Mouse (Mus musculus): ENCODE data around the gene Srebf2.

Gene Srebf2

GRCm38 (mm10) chr15:82209295-82210050 is 62.5 kb downstream of the Srebf2 start:
- no peak for DNase-seq

GRCm38 (mm10) chr15:82210801-82211200 is 63.8 kb downstream of the Srebf2 start:
- no peak for DNase-seq

GRCm38 (mm10) chr15:82211281-82211680 is 64.3 kb downstream of the Srebf2 start:
- no peak for DNase-seq

- DNase-seq, result no peak
These were observed 65.2 kb downstream of the Srebf2 start for GRCm38 (mm10) chr15:82211911-82212751.

GRCm38 (mm10) chr15:82212752-82213063 is 65.7 kb downstream of the Srebf2 start, which contains the start of gene Shisa8:
Gene Shisa8 (minus strand): TSS chr15:82212815.
- DNase-seq, result no peak

- DNase-seq, result no peak
These were observed 66.2 kb downstream of the Srebf2 start for GRCm38 (mm10) chr15:82213222-82213621.

- DNase-seq, result no peak
These were observed 68.5 kb downstream of the Srebf2 start for GRCm38 (mm10) chr15:82215332-82216046.

- DNase-seq, result no peak
These were observed 69.3 kb downstream of the Srebf2 start for GRCm38 (mm10) chr15:82216142-82216827.

- no peak for DNase-seq
These were observed 70.1 kb downstream of the Srebf2 start for GRCm38 (mm10) chr15:82217039-82217438.

- no peak for DNase-seq
These were observed 71.0 kb downstream of the Srebf2 start for GRCm38 (mm10) chr15:82217980-82218379.

- no peak for DNase-seq
These were observed 72.0 kb downstream of the Srebf2 start for GRCm38 (mm10) chr15:82218778-82219666.

GRCm38 (mm10) chr15:82220003-82220675 is 73.2 kb downstream of the Srebf2 start:
- DNase-seq, result no peak

- DNase-seq, result no peak
These were observed 74.3 kb downstream of the Srebf2 start for GRCm38 (mm10) chr15:82221104-82221860.

- no peak for DNase-seq
These were observed 76.3 kb downstream of the Srebf2 start for GRCm38 (mm10) chr15:82223251-82223650.

GRCm38 (mm10) chr15:82223657-82224601 is 76.9 kb downstream of the Srebf2 start, which contains the start of gene Tnfrsf13c:
Gene Tnfrsf13c (minus strand): TSS chr15:82224369.
- DNase-seq, result no peak

- no peak for DNase-seq
These were observed 77.7 kb downstream of the Srebf2 start for GRCm38 (mm10) chr15:82224602-82225215.

- DNase-seq, result no peak
These were observed 78.8 kb downstream of the Srebf2 start for GRCm38 (mm10) chr15:82225769-82226168.

GRCm38 (mm10) chr15:82229542-82230045 is 82.6 kb downstream of the Srebf2 start:
- no peak for DNase-seq
